Mouse (Mus musculus): ENCODE data around the gene Cyp1a1.

Gene Cyp1a1

DNA sequence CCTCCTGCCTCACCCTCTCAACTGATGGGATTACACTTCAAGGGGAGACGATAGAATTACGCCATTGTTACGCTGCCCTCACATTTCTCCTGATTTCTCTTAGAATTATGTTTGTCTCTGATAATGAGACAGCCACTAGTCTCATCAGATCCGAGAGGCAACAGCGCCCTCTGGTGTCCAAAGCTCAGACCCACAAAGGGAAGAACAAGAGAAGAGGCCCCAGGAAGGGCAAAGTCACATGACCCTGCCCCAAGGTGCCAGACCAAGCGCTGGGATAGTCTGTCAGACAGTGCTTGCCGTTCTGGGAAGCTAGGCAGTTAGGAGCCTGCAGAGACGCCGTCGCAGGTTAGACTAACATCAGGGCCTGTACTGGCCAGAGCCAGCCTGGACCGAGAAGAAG is 32.0 kb upstream of the Cyp1a1 start:
- peak; percentile 95 for DNase-seq (ENCODE audit: low read depth, low spot score)

DNA sequence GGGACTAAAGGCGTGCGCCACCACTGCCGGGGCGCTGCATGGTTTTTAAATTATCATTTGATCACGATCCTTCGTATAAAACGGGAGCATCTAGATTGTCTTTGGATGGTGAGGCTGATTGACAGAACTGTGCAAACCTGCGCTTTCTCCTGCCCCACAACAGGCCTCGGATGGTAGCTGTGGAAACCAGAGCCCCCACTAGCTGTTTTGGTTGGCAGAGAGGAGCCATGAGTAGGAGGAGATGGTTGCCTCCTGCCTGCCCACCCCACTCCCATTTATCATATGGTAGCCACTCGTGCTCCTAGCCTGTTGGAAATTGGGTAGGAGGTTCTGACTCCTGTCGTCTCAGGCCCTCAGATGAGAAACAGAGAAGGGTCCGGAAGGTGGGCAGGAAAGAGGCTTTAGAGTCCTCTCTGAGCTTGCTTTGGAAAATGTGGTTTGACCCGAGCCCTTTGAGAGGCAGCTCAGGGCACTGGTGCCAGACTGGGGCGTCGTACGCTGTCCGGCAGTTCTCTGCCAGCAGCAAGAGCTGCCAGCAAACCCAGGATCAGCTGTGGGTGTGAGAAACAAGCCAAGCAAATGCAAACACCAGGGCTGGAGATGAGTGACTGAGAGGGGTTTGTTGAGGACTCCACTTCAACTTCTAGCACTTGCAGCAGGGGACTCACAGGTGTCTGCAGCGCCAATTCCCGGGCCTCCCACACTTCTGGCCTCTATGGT is 30.9 kb upstream of the Cyp1a1 start:
- no peak for DNase-seq (ENCODE audit: low read depth, low spot score)

DNA sequence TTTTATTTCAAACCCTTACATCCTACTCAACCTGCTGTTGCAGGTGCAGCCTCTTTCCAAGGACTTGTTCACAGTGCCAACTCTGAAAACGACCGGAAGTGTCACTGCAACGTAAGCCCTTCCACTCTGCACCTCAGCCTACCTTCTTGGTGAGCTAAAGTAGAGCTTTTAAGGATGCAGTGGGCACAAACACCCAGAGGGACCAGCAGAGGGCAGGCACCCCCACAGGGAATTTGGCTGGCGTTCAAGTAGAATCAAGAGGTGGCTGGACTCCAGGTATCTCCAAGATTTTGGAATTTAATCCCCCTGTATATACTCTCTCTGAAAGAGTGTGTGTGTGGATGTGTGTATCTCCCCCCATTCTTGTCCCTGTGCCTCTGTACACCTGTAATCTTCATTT is 29.9 kb upstream of the Cyp1a1 start:
- no peak for DNase-seq (ENCODE audit: low read depth, low spot score)

DNA sequence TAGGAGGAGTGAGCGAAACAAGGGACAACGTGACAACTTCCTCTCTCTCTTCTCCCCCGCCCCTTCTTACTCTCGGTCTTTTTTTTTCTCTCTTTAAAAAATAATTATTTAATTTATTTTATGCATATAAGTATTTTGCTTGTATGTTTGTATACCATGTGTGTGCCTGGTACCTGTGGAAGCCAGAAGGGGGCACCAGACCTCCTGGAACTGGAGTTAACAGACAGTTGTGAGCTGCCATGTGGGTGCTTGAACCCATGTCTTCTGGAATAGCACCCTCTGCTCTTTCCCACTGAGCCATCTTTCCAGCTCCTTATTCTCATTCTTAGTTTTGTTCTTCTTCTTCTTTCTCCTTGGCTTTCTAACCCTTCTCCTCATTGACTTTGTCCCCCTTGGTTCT is 28.8 kb upstream of the Cyp1a1 start:
- DNase-seq (ENCODE audit: low read depth, low spot score) = no peak

DNA sequence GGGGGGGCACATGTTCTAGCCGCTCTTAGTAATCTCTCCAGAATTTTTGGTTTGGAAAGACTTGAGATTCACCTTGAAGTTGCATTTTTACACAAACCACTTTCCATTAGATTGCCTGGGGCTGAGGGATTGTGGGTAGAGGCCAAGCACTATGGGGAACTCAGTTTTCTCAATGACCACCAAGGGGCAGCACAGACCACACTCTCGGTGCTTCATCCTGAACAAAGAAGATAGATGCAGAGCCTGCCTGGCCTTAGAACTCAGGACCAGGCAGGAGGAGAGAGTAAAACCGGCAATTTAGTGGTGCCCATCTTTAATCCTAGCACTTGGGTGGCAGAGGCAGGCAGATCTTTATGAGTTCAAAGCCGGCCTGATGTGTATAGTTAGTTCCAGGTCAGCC is 28.0 kb upstream of the Cyp1a1 start:
- peak; percentile 79 for DNase-seq (ENCODE audit: low read depth, low spot score)

DNA sequence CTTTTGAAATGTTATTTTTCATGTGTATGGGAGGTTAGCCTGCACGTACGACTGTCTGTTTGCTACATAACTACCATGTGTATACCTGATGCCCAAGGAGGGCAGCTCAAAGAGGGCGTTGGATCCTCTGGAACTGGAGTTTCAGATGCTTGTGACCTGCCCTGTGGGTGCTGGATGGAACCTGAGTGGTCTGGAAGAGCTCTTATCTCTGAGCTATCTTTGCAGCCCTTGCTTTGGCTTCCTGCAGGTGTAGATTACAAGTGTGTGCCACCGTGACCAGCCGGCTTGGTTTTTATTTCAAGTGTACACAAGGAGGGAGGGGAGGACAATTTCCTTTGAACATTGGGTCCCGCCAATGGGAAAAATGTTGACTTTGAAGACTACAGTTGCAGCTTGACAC is 27.2 kb upstream of the Cyp1a1 start:
- no peak for DNase-seq (ENCODE audit: low read depth, low spot score)

DNA sequence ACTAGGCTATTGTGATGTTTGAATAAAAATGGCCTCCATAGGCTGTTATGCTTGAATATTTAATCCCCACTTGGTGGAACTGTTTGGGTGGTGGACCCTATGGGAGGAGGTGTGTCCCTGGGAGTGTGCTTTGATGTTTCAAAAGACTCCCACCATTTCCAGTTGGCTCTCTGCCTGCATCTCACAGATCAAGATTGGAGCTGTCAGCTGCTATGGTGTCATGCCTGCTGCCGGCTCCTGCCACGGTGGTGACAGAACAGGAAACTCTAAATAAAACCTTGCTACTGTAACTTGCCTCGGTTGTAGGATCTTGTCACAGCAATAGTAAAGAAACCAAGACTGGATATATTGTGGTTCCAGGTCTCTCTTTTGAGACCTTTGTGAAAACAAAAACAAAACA is 26.2 kb upstream of the Cyp1a1 start:
- no peak for DNase-seq (ENCODE audit: low read depth, low spot score)

DNA sequence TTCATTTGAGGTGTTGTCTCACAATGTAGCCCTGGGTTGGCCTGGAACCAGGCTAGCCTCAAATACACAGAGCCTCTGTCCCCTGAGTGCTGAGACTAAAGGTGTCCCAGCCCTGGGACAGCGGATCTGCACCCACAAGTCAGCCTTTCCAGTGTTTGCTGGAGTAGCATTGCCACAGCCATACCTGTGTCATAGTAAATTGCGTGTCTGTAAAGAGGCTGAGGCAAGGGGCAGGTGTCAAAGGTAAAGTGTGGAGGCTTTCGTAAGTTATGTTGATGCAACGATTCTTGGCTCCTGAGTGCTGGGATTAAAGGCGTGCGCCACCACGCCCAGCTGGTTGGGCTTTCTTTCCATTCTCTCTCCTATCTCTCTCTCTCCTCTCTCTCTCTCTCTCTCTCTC is 23.1 kb upstream of the Cyp1a1 start:
- DNase-seq (ENCODE audit: low read depth, low spot score) = no peak

DNA sequence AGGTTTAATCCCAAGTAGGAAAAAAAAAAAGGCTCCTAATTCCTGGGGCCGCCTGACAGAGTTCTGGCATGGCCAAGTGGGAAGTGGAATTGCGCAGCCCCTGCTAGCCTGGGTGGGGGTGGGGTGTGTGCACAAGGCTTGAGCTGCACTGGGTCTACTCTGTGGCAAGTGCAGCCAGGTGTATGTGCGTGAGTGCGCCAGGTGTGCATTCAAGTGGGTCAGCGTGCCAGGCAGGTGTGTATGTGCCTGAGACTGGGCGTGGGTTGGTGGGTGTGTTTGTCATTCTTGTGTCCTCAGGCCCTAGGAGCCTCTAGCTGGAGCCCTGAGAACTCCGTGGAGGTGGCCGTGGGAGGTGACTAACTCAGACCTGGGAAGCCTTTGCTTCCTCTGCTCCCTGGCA is 21.2 kb upstream of the Cyp1a1 start:
- no peak for DNase-seq (ENCODE audit: low read depth, low spot score)

DNA sequence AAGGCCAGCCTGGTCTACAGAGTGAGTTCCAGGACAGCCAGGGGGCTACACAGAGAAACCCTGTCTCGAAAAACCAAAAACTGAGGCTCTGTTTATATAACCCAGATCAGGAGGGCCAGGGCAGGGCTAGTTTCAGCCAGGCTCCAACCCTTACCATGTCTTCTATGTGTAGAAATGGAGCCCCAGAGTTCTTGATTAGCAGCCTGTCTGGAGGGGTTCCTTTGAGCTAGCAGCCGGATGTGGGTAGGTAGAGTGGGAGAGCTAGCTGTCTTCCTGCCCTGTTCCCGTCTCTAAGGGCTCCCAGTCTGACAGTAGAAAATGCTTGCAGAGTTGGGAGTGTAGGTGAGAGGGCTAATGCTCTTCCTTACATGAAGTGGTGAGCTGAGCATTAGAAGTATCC is 20.6 kb upstream of the Cyp1a1 start:
- no peak for DNase-seq (ENCODE audit: low read depth, low spot score)

DNA sequence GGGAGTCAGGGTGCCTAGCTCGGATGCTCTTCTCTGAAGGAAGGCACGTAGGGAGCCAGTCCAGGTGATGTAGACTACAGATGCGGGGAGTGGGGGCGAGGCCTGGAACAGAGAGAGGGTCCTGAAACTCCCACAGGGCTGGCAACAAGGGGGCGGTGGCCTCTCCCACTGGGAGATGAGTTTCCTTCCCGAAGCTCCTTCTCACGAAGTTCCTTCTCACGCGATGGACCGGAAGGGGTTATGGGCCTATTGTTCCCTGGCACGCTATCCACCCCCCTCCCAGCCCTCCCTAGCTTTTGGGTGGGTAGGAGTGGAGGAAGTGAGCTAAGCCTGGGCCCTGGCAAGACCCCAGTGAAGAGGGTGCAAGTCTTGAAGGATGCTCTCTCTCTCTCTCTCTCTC is 19.9 kb upstream of the Cyp1a1 start:
- DNase-seq (ENCODE audit: low read depth, low spot score) = no peak

DNA sequence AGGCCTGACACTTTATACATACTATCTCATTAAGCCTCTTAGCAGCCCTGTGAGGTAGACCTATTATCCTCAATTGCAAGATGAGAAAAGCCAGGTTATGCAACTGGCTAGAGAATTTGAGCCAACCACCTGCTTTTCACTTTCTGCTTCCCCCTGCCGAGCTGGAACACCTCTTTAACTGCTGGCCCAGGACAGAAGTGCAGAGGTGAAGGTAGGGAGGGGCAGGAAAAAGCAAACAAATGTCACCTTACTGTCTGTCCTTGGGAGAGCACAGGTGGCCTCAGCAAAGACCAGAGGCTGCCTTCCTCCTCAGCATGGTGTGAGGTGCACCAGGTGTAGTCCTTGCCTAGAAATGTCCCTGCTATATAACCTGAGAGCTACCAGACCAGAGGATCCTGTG is 19.5 kb upstream of the Cyp1a1 start:
- no peak for DNase-seq (ENCODE audit: low read depth, low spot score)

DNA sequence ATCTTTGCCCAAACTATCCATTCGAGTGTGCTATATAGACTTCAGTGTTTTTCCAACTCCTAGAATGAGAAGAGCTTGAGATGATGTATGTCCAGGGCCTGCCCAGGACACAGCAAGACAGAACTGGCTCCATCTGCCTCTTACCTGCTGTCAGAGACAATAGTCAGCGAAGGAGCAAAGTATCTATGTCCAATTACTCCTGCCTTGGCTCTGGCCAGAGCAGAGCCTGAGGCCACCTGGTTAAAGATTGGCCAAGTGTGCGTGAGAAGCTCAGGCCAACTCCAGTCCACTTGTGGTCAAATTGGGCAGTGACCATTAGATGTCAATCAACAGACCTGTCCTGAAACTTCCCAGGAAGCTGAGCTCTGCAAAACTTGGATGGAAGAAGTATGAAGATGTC is 18.2 kb upstream of the Cyp1a1 start:
- DNase-seq (ENCODE audit: low read depth, low spot score) = no peak

DNA sequence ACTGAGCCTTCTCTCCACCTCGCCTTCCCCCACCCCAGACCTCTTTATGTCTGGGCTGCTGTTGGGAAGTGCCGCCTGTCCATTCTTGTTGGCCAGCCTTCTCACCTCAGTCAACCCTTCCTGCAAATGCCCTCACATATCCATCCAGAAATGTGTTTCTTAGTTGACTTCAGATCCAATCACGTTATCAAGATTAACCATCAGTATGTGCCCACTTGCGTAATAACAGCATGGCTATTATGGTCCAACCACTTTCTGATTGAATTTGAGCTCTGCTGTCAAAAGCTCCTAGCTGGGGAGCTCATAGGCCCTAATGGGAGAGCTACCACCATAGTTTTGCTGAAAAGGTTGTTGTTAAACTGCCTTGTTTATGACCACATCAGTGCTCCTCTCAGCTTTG is 16.7 kb upstream of the Cyp1a1 start:
- no peak for DNase-seq (ENCODE audit: low read depth, low spot score)

DNA sequence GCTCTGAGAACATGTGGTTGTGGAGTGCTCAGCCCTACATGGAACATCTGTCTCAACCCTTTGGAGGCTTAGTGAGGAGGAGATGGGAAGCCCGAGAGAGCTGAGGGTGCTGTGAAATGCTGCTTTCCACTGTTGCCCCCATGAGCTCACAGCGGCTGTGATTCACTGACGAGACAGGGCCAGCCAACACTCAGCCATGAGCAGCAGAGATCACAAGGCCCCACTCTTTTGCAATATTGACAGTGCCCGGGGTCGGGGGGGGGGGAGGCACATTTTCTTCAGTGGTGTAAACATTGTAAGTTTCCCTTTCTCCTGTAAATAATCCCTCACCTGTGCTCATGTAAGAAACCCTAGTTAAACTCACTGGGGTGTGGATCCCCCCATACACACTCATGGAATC is 16.2 kb upstream of the Cyp1a1 start:
- no peak for DNase-seq (ENCODE audit: low read depth, low spot score)

DNA sequence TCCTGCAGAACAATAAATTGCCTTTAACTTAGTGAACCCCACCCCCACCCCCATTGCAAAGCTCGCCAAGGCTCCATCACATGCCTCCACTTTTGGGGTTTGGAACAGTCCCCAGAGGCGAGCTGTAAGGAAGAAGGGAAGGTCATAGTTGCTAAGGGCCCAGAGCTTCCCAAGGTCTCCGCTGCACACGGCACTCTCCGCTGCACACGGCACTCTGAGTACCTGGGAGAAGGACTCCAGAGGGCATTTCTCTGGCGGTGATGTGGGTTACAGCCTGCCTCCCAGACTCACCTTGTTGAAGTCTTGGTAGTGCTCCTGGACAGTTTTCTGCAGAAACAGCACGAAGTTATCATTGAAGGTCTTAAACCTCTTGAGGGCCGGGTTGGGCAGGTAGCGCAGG is 6.3 kb upstream of the Cyp1a1 start:
- DNase-seq (ENCODE audit: low read depth, low spot score) = no peak

DNA sequence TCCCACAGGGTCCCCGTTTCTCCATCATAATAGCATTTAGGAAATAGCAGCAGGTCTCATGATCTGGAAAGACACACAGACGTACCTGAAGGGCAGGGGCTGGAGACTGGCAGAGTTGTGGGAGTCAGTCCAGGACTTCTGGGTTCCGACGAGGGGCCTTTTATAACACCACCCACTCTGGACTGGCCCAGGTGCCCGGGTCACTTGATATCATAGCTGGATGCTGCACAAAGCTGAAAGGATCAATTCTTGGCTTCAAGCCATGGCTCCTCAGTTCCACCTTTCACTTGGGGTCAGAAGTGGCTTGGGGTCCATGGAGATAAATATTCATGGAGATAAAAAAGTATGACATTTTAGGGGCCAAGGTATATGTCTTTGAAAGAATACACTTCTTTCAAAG is 4.2 kb upstream of the Cyp1a1 start, which contains the start of gene Cyp1a2:
Gene Cyp1a2, minus strand, starts transcription at position 184 of the 400 bp plus-strand sequence.
- DNase-seq (ENCODE audit: low read depth, low spot score) = no peak

DNA sequence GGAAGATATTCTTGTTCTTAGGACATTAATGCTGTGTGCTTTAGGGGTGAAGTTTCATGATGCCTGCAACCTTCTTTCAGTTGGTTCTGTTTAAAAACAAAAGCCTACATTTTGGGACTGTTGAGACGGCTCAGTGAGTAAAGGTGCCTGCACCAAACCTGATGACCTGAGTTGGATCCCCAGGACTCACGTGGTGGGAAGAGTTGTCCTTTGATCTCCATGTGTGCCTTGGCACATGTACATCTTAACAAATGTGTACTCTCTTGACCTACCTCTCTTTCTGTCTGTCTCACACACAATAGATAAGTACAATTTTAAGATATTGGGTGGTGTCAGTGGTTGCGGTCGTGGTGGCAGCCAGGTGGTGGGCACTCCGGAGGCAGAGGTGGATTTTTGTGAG is 1.7 kb upstream of the Cyp1a1 start:
- no peak for DNase-seq (ENCODE audit: low read depth, low spot score)

DNA sequence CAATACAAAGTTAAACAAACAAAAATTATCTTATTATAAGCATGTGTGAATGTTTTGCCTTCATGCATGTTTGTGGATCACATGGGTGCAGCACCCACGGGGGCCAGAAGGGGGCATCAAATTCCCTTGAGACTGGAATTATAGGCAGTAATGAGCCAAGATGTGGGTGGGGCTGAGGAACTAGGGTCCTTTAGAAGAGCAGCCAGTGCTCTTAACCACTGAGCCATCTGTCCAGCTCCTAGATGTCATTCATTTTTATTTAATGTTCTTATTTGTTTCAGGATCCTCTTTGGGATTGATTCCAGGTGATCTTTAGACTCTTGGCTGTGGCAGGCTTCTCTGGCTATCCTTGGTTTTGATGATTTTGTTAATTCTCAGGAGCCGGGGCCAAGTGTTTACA is 430 bp downstream of the Cyp1a1 start:
- DNase-seq (ENCODE audit: low read depth, low spot score) = no peak

DNA sequence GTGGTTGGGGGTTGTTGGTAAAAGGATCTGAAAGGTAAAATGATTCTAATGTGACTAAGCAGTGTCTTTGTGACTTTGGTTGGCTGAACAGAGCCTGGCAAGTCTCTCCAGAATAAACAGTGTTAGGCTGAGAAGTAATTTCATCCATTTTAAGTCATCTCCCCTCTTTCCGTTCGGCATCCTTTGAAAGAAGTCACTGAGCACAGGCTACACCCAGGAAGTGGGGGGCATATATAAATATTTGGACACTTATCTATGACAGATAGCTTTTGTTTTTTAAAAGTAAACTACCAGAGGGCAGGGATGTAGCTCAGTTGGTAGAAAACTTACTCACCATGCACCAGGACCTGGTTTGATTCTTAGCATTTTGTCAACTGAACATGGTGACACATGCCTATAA is 878 bp downstream of the Cyp1a1 start:
- no peak for DNase-seq (ENCODE audit: low read depth, low spot score)

DNA sequence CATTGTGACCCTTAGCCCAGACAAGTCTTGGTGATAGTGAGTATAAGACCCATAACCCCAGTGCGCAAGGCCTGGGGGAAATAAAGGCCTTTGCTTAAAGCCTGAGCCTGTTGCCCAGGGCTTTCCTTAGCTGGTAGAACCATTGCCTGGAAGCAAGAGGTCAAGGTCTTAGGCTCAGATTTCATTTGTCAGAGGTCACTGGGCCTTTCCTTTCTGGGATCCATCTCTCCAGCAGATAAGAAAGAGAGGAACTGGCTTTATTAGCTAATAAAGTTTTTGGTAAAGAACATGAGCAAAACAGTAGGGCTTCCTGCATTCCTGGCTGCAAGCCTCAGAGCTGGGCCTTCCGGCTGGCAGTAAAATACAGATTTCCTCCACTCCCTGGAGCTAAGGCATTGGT is 6.4 kb downstream of the Cyp1a1 start:
- no peak for DNase-seq (ENCODE audit: low read depth, low spot score)

DNA sequence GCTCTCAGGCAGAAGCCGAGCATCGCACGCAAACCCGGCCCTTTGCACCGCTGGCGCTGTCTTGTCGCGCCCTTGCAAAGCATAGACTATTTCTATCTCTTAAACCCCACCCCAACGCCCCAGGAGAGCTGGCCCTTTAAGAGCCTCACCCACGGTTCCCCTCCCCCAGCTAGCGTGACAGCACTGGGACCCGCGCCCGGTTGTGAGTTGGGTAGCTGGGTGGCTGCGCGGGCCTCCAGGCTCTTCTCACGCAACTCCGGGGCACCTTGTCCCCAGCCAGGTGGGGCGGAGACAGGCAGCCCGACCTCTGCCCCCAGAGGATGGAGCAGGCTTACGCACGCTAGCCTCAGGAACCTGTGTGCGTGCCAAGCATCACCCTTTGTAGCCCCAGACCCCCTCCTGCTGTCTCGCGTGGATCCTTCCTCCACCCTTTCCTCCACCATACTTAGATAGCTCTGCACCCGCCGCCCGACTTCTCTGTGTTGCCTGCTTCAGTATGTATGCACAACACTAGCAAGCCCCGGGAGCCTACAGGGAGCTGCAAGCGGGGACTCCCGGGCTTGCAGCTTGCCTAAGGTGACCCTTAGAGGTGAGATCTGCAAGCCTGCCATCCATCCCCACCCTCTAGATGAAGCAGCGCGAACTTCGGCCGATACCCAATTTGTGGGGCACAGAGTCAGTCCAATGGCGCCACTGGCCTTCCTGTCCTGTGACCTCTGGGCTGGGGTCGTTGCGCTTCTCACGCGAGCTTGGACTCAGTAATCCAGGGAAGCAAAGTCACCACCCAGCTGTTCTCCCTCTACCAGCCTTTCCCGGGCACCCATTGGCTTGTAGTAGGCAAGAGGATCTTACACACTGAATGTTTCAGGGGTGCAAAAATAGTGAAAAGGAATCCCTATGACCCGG is 8.9 kb downstream of the Cyp1a1 start:
- peak; percentile 14 for DNase-seq (ENCODE audit: low read depth, low spot score)

DNA sequence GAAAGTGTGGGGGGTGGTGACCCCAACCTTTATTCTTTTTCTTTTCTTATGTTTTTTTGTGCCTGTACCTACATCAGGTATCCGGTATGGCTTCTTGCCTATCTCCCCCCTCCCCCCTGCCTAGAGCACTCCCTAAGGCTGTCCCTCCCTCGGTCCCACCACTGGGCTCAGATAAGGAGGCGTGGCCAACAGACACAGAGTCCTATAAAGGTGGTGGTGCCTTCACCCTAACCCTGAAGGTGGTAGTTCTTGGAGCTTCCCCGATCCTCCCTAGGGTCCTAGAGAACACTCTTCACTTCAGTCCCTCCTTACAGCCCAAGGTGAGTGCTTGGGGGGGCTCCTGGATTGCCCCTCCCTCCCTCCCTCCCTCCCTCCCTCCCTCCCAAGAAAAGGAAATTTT is 9.7 kb downstream of the Cyp1a1 start:
- DNase-seq (ENCODE audit: low read depth, low spot score) = no peak
